Mouse (Mus musculus) E14TG2a.4 (cell line): ENCODE results near the gene Il2ra.

Experiments used
- CTCF ChIP-seq: conservative IDR thresholded peaks from 2 replicates; pipeline ENCODE4 v1.5.1; 2014; ENCODE audit warnings: low read length
- NANOG ChIP-seq: IDR thresholded peaks from 2 replicates; pipeline ENCODE4 v1.6.1; 2014; ENCODE audit warnings: borderline replicate concordance, low read length, mixed read lengths
- POU5F1 ChIP-seq: IDR thresholded peaks from 2 replicates; pipeline ENCODE4 v1.6.1; 2014; ENCODE audit warnings: low read length, borderline replicate concordance

GRCm38 (mm10) chr2:11664367-11664766 lies 21.8 kb downstream of the Il2ra start:
- TF ChIP-seq CTCF, result no peak
- TF ChIP-seq NANOG, result no peak
- TF ChIP-seq POU5F1, result no peak
